Mouse (Mus musculus) E14TG2a.4 (cell line): ENCODE measurements around the gene Tns3.

Source experiments
- H3K27me3 ChIP-seq: 2 replicates; pipeline ENCODE4 v1.6.1; 2014; ENCODE audit warnings: low read length, control low read depth; ENCODE audit not compliant: insufficient read depth
- H3K36me3 ChIP-seq: 2 replicates; pipeline ENCODE4 v1.6.1; 2014; ENCODE audit warnings: low read length, control low read depth; ENCODE audit not compliant: insufficient read depth
- H3K4me1 ChIP-seq: replicated peaks from 2 replicates; pipeline ENCODE4 v1.6.1; 2014; ENCODE audit warnings: low read depth, low read length, control low read depth
- H3K4me3 ChIP-seq: replicated peaks from 2 replicates; pipeline ENCODE4 v1.5.1; 2014; ENCODE audit warnings: mild to moderate bottlenecking, low read length
- H3K9me3 ChIP-seq: 2 replicates; pipeline ENCODE4 v1.6.1; 2014; ENCODE audit warnings: low read length, control low read depth
- CTCF ChIP-seq: conservative IDR thresholded peaks from 2 replicates; pipeline ENCODE4 v1.5.1; 2014; ENCODE audit warnings: low read length
- NANOG ChIP-seq: IDR thresholded peaks from 2 replicates; pipeline ENCODE4 v1.6.1; 2014; ENCODE audit warnings: borderline replicate concordance, low read length, mixed read lengths
- POU5F1 ChIP-seq: IDR thresholded peaks from 2 replicates; pipeline ENCODE4 v1.6.1; 2014; ENCODE audit warnings: low read length, borderline replicate concordance

Gene Tns3

DNA sequence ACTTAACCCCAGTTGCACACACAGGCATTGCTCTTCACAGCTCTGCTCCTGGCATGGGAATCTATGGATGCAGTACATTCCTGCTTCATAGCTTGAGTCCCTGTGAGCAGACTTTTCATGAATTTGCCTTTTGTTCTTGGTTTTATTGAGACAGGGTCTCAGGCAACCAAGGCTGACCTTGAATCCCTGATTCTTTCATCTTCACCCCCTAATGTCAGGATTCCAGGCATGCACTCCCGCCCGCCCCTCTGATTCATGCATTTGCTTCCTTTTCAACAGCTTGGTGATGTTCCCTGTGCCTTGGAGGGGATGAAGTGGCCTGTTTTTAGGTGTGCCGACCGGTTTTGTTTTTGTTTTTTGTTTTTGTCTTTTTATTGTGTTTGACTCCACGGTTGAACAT, 35.4 kb upstream of the Tns3 start:
- Histone ChIP-seq H3K4me3 (no peak overlapping the region), H3K36me3 (no peaks in the 10 kb centered on the region), H3K4me1 (peaks cover 63% of the 10 kb centered on the region), H3K9me3 (no peaks in the 10 kb centered on the region), H3K27me3 (no peaks in the 10 kb centered on the region)
- TF ChIP-seq CTCF (no peak), POU5F1 (no peak), NANOG (no peak)

GRCm38 (mm10) chr11:8697670-8698069, 33.3 kb upstream of the Tns3 start:
- peaks cover 74% of the 10 kb centered on the region for H3K4me1 ChIP-seq
- TF ChIP-seq POU5F1 (no peak), CTCF (no peak), NANOG (no peak)

GRCm38 (mm10) chr11:8694096-8694495, 29.8 kb upstream of the Tns3 start:
- Histone ChIP-seq H3K36me3 (no peaks in the 10 kb centered on the region), H3K27me3 (no peaks in the 10 kb centered on the region), H3K9me3 (no peaks in the 10 kb centered on the region), H3K4me3 (peak overlapping the region; percentile 53; the same call in 1 of the 2 replicates), H3K4me1 (peaks cover 84% of the 10 kb centered on the region)
- no peak for TF ChIP-seq POU5F1
- no peak for TF ChIP-seq NANOG
- no peak for TF ChIP-seq CTCF

More at GRCm38 (mm10) chr11:8697670-8698069, 33.3 kb upstream of the Tns3 start:
- Histone ChIP-seq H3K27me3 (no peaks in the 10 kb centered on the region), H3K4me3 (no peak overlapping the region), H3K9me3 (no peaks in the 10 kb centered on the region), H3K36me3 (no peaks in the 10 kb centered on the region)

DNA sequence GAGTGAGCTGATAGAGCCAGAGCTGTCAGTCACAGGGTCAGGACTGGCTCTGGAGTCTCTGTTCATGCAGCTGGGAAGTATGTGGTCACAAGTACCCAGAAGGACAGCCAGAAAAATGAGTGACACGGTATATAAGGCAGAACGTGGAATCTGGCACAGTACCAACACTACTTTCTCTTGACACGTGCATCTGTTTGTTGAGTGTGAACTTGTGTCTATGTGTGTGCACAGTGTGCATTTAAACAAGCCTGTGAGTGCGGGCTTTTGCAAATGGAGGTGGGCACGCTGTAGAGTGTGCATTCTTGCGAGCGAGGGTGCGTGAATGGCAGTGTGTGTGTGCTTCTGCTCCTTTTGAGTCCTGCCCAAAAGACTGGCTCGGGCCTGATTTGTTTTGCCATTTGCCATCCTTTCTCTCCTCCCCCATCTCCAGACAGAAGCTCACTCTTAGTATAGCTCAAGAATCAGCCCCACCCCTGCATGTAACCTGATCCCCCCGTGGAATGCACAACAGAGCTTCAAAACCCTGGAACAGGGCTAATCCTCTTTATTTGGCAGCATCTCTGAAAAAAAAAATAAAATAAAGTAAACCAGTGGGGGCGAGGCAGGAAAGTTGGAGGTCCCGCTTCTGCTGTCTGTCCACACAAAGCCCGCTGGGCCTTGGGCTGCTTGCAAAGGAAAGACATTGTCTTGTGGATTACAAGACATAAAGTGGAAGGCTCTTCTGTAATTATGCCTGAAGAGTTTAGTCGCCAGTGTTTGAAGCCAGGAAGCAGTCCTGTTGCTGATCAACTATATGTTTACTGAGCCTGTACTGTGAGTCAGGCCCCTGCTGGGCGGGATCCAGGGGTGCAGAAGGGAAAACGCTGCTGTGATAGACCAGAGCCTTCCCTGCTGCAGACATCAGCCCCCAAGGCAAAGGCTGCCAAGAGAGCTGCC, 28.5 kb upstream of the Tns3 start:
- Histone ChIP-seq H3K27me3 (no peaks in the 10 kb centered on the region), H3K36me3 (no peaks in the 10 kb centered on the region), H3K4me3 (peak overlapping the region; percentile 53), H3K4me1 (peaks cover 83% of the 10 kb centered on the region), H3K9me3 (0 out of 2 replicates have a peak, but pooled peaks cover 3% of the 10 kb centered on the region)
- TF ChIP-seq NANOG = no peak
- no peak for TF ChIP-seq CTCF
- TF ChIP-seq POU5F1 = no peak

DNA sequence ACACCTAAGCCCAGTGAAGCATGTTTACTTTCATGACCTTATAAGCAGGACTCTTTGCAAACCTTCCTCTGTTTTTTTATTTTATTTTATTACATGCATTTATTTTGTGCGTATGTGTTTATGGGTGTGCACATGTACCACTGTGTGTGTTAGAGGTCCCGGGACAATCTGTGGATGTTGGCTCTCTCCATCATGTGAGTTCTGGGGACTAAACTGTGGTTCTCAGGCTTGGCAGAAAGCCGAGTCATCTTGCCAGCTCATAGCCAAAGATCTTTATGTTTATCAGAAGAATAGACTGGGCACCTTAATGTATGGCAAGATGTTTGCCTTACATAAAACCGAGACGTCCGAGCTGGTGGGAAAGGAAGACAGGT, 27.8 kb upstream of the Tns3 start:
- H3K27me3 ChIP-seq = no peaks in the 10 kb centered on the region
- no peaks in the 10 kb centered on the region for H3K36me3 ChIP-seq
- H3K4me1 ChIP-seq = peaks cover 77% of the 10 kb centered on the region
- 0 out of 2 replicates have a peak, but pooled peaks cover 3% of the 10 kb centered on the region for H3K9me3 ChIP-seq
- no peak for TF ChIP-seq CTCF
- 0 out of 2 replicates have a peak overlapping the region, but pooled peaks have one; percentile 53 for H3K4me3 ChIP-seq

DNA sequence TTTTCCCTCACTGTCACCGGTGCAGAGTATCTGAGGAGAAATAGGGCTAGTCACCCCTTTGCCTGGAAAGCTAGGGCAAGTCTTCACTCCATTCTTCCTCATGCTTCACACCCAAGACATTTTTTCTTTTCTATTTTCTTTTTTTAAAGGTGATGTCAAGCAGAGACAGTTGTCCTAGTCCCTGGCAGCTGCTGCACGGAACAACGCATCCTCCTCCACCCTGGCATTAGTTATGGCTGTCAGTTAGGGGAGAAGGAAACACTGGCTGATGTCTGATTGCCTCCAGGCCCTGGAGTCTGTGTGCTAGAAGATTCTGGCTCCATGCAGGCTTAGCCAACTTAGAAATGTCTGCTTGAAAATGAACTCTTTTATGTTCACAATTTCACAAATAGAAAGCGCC, 27.3 kb upstream of the Tns3 start:
- H3K4me1 ChIP-seq = peaks cover 72% of the 10 kb centered on the region
- 0 out of 2 replicates have a peak, but pooled peaks cover 3% of the 10 kb centered on the region for H3K9me3 ChIP-seq
- no peaks in the 10 kb centered on the region for H3K27me3 ChIP-seq
- H3K36me3 ChIP-seq = no peaks in the 10 kb centered on the region
- TF ChIP-seq CTCF (no peak), NANOG (no peak), POU5F1 (no peak)
- no peak overlapping the region for H3K4me3 ChIP-seq

GRCm38 (mm10) chr11:8690633-8691032, 26.3 kb upstream of the Tns3 start:
- no peak overlapping the region for H3K4me3 ChIP-seq
- H3K36me3 ChIP-seq = no peaks in the 10 kb centered on the region
- H3K9me3 ChIP-seq = 0 out of 2 replicates have a peak, but pooled peaks cover 3% of the 10 kb centered on the region
- peaks cover 68% of the 10 kb centered on the region for H3K4me1 ChIP-seq
- TF ChIP-seq POU5F1 (no peak), CTCF (no peak), NANOG (no peak)
- H3K27me3 ChIP-seq = 0 out of 2 replicates have a peak, but pooled peaks cover 3% of the 10 kb centered on the region

DNA sequence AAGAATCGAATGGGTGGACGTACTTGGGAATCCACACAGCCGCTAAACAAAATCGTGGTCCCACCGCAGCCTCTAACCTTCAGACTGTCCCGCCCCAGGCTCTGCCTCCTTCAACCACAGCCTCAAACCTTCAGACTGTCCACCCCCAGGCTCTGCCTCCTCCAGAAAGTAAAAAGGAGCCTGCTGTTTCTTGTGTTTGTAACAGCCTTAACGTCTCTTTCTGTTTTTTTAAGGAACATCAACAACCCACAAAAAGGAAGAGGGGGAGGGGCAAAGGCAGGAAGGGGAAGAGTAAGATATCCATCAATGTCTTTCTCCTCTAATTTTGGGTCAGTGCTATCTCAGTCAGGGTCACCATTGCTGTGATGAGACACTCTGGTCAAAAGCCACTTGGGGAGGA, 25.2 kb upstream of the Tns3 start:
- H3K36me3 ChIP-seq = no peaks in the 10 kb centered on the region
- peak overlapping the region; percentile 41 for H3K4me3 ChIP-seq
- peaks cover 69% of the 10 kb centered on the region for H3K4me1 ChIP-seq
- 0 out of 2 replicates have a peak, but pooled peaks cover 3% of the 10 kb centered on the region for H3K9me3 ChIP-seq
- H3K27me3 ChIP-seq = 0 out of 2 replicates have a peak, but pooled peaks cover 3% of the 10 kb centered on the region
- TF ChIP-seq NANOG = no peak
- no peak for TF ChIP-seq CTCF
- TF ChIP-seq POU5F1 = no peak
